Mouse (Mus musculus) frontal cortex, postnatal 25 days (tissue): ENCODE data around the gene D430041D05Rik.

Experiments
- DNase-seq, 2 experiments: peaks; one replicate each; pipeline ENCODE4 v3.0.0; 2022; ENCODE audit warnings: low spot score in 2 of 2

D430041D05Rik gene

DNA sequence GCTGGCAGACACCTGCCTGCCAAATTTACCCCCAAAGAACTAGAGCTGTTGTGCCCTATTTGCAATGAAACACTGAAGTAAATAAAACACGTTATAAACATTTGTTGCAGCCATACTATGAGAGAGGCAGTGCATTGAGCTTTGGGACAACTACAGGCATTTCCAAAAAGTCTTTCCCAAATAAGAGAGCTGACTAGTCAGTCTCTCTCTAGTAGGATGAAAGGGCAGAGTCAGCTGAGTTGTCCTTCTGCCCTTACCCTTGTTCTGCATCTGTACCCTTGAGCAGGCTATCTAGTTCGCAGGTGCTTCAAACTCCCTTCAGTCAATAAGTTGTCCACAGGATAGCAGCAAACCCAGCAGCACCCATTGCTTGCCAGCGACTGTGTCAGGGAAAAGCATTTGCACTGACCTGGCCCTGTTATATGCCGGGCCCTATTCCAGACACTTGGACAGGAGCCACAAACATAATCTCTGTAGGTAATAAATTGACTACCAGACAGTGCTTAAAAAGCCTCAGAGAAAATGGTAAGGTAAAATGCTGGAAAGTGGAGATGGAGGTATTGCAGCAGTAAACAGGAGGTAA is at the start of gene D430041D05Rik:
Gene D430041D05Rik (minus strand): TSS at position 51 of the 583 bp plus-strand sequence.
- no peak for DNase-seq

GRCm38 (mm10) chr2:104460021-104460420 is 49.2 kb upstream of the D430041D05Rik start:
- no peak for DNase-seq

DNA sequence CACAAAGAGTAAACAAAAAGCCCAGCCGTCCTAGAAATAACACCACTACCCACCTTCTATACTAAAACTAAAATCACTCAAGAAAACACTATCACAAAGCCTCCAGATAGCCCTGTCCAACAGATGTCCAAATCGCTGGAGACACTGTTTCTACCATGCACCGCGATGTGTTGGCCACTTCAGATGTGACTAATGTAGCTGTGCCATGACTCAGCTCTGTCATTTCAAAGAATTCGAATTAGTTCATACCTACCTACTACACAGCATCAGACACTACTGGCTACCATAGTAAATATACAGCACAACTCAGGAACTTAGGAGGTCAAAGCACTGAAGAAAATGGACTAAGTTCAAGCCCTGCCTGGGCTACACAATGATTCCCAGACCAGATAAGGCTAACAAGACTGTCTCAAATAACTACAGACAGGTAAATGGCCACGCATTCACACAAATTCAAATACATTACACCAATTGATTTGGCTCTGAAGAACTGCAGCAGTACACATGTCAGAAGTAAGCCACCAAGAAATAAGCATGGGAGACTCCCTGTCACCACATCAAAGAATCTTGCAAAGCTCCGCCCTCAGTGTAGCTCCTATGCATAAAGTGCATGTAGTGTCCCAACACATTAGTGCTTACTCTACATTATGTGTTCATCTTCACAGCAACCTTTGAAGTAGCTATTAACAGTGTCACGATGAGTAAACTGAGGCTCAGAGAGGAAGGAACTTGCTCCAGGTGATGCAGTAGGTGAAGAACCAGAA is 47.9 kb upstream of the D430041D05Rik start:
- no peak for DNase-seq

DNA sequence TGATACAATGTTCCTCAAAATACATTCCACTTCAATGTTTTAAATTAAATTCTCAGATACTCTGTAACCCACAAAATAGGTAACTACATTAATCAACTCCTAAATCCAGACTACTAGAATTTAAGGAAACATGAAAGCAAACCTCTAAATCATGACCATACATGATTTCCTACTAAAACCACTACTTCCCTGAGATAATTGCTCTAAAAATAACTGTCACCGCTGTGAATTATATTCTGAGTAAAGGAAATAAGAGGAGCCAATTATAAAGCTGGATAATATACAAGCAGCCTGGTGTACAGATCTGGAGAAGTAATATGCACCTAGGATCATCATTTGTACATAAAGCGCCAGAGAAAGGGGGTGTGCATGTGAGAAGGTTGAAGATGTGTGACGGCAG is 46.3 kb upstream of the D430041D05Rik start:
- DNase-seq: no peak

DNA sequence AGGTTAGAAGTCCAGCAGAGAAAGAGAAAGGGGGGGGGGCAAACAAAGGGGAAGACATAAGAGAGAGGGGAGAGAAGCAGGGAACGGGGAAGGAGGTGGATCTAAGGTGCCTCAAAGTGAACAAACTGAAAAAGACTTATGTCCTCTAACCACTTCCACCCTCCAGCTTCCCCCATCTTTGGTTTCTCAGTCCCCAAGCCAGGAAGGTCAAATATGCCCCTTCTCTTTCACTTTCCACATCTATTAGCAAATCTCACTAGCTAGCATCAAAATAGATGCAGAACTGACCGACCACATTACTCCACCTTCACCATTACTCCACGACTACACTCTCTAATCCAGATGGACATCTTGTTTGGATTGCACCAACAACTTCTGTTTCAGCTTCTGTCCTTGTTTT is 39.9 kb upstream of the D430041D05Rik start:
- DNase-seq: no peak

DNA sequence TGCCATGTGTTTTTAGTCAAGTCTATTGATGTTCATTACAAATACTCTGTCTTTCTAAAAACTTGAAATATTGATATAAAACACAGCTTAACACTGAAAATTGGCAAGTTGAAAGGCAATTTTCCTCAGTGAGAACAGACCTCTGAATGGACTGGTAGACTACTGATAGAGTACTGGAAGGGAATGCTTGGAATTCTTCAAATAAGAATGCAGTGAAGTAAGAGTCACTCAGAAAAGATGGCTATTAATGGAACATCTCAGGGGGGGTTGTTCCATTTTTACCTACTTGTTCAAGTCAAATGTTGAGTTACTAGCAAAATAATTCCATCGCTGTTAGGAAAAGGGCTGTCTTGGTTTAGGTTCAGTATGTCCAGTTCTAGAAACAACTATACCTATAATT is 38.4 kb upstream of the D430041D05Rik start:
- no peak for DNase-seq

GRCm38 (mm10) chr2:104448201-104448600 is 37.4 kb upstream of the D430041D05Rik start:
- DNase-seq: no peak

- no peak for DNase-seq
Measured at GRCm38 (mm10) chr2:104446016-104446415, 35.2 kb upstream of the D430041D05Rik start.

DNA sequence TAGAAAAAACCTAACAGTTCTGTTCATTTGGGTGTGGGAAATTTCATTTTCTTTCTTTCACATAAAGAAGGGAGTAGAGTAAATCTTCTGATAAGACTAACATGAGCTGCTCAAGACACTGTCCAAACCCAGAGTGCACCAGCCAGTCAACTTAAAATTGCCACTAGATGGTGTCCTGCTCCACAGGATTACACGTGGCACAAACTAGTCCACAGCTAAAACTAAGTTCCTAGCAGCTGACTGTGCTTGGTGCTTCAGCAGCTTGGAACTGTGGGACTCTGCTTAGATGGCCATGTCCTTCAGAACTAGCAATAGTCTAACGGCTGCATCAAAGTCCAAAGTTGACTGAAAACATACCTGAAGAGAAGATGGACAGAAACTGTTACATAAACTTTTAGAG is 34.0 kb upstream of the D430041D05Rik start:
- peak; percentile 26 to 31 for DNase-seq

GRCm38 (mm10) chr2:104442341-104442740 is 31.5 kb upstream of the D430041D05Rik start:
- DNase-seq: no peak

GRCm38 (mm10) chr2:104436226-104436625 is 25.4 kb upstream of the D430041D05Rik start:
- no peak for DNase-seq

GRCm38 (mm10) chr2:104431067-104431466 is 20.3 kb upstream of the D430041D05Rik start:
- no peak for DNase-seq

- DNase-seq: no peak
Measured at GRCm38 (mm10) chr2:104430566-104430965, 19.8 kb upstream of the D430041D05Rik start.

DNA sequence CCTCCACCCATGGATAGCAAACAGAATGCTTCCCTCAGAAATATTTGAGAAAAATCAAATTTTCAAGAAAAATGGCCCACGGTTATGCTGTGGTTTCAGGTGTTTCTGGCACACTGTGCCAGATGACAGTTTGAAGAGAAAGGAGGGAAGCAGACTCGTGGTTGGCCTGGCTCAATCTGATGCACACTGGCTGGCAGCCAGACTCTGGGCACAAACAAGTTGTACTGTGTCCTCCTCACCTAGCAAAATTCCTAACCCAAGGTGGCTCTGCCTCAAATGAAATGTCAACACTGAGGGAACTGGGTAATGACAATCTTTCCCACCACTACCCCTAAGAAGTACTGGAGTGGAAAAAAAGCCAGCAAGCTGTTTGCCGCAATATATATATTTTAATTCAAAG is 15.3 kb upstream of the D430041D05Rik start:
- no peak for DNase-seq

DNA sequence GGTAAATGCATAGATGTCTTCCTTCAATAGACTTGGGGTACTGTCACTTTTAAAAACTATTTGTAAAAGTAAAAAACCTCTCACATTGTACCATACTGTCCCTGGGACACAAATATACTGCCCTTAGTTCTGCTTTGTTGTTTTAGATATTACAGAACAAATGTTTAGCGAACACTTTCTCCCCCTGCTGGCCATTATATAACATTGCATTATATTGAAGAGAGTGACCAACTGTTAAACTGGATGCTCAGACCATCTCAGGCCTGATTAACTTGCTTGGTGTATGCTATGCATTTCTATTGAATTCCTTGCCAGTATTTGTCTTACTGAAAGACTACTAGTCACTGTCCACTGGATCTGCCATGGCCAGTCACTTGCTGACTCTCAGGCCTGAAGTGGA is 11.4 kb upstream of the D430041D05Rik start:
- no peak for DNase-seq

- no peak for DNase-seq
Measured at GRCm38 (mm10) chr2:104420805-104421204, 10.0 kb upstream of the D430041D05Rik start.

GRCm38 (mm10) chr2:104419999-104420398 is 9.2 kb upstream of the D430041D05Rik start:
- no peak for DNase-seq

DNA sequence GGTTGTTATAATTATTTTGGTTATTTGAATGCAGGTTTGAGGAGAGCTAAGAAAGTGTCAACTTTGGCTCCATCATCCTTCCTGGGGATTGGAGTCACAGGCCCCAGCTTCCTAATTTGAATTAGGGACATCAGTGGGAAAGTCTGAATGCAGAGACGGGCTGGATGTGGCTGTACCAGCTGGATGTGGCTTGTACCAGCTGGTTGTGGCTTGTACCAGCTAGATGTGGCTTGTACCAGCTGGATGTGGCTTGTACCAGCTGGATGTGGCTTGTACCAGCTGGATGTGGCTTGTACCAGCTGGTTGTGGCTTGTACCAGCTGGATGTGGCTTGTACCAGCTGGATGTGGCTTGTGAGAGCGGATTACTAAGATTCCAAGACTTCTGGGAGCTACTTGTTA is 8.6 kb upstream of the D430041D05Rik start:
- DNase-seq: no peak

GRCm38 (mm10) chr2:104413011-104413410 is 2.2 kb upstream of the D430041D05Rik start:
- DNase-seq: no peak

- DNase-seq: no peak
Measured at GRCm38 (mm10) chr2:104412496-104412895, 1.7 kb upstream of the D430041D05Rik start.

DNA sequence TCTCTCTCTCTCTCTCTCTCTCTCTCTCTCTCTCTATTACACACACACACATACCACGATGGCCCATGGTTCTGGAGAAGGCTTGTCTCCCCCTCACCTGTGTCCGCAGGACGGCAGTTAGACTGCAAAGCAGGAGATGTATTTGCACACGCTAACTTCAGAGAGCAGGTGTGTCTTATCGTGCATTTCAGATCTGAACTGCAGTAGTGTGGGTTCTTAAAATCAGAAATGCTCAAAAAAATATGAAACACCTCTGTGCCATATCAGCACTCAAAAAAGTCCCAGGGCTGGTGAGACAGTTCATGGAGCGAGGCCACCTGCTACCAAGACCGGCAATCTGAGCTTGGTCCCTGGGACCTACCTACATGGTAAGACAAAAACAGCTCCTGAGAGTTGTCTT is 993 bp upstream of the D430041D05Rik start:
- no peak for DNase-seq

DNA sequence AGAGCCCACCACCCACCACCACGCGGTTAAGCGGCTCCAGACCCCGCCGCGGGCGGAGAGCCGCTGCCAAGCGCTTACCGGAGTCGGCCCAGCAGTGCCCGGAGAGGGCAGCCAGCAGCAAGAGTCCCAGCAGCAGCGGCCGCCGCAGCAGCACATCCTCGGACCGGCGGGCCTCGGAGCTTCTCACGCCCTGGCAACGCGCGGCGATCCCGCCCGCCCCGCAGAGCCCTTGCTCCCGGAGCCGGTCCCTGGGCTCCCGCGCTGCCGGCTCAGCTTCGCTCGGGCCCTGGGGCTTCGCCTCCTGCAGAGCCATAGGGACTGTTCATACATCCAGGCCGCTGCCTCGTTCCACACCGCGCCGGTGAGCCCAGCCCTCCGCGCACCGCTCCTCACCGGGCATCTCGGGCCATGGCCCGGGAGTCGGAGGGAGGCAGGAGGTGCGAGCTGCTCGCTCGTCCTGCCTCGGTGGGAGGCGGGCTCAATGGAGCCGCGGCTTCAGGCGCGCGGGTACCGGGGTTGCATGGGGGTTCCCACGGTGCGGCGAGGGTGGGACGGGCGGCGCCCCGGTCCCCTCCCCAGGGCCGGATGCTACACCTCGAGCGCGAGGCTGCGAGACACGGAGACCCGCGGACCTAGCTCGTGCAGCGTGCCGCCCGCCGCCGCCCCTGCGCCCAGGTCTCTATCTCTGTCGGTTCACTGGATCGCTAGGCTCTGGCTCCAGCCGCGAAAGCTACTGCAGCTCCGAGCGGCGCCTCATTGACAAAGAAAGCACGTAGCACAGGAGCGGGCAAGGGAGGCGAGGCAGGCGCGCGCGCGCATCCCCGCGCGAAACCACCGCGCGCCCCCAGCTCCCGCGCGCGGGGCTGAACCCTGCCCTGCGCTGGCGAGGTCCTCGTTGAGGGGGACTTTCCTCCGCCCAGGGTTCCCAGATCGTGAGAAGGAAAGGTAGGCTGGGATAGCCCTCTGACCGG is 677 bp downstream of the D430041D05Rik start:
- peak; percentile 47 for DNase-seq
